Mouse (Mus musculus) hindbrain, embryonic 12.5 days (tissue): Measurements from ENCODE around the gene Pcdh9. TPM values are rescaled to one million over a fixed set of nuclear protein-coding genes. Genes with fewer than 3 reads are reported as not detected.

Experiments used
- ATAC-seq: fragments of 200-750 bp; cut with Nextera tagmentation; 2 replicates; pipeline ENCODE4 v1.8.0; 2017; ENCODE audit warnings: moderate TSS enrichment; ENCODE audit not compliant: low FRiP score
- H3K27ac ChIP-seq: fragments of 300-500 bp; sonication (generic); 2 replicates; pipeline ENCODE4 v1.5.1; 2016; ENCODE audit warnings: mild to moderate bottlenecking
- H3K27me3 ChIP-seq: fragments of 300-500 bp; sonication (generic); 2 replicates; pipeline ENCODE4 v1.6.1; 2016; ENCODE audit warnings: mild to moderate bottlenecking
- H3K36me3 ChIP-seq: fragments of 300-500 bp; sonication (generic); 2 replicates; pipeline ENCODE4 v1.6.1; 2016; ENCODE audit warnings: mild to moderate bottlenecking
- H3K4me1 ChIP-seq: fragments of 300-500 bp; sonication (generic); 2 replicates; pipeline ENCODE4 v1.6.1; 2016
- H3K4me2 ChIP-seq: fragments of 300-500 bp; sonication (generic); replicated peaks from 2 replicates; pipeline ENCODE4 v1.6.1; 2016; ENCODE audit warnings: mild to moderate bottlenecking
- H3K4me3 ChIP-seq: fragments of 300-500 bp; sonication (generic); 2 replicates; pipeline ENCODE4 v1.5.1; 2016; ENCODE audit warnings: mild to moderate bottlenecking
- H3K9ac ChIP-seq: fragments of 300-500 bp; sonication (generic); 2 replicates; pipeline ENCODE4 v1.6.1; 2016; ENCODE audit warnings: mild to moderate bottlenecking, moderate library complexity
- H3K9me3 ChIP-seq: fragments of 300-500 bp; sonication (generic); replicated peaks from 2 replicates; pipeline ENCODE4 v1.6.1; 2016; ENCODE audit warnings: mild to moderate bottlenecking
- WGBS: fragments of 180-500 bp; shearing (Covaris S2); methylation state at CpG from one replicate; pipeline ENCODE4 v1.1.7; 2016; 5-methylcytosine and 5-hydroxymethylcytosine counted together
- polyA plus RNA-seq: library from polyadenylated mRNA; unstranded; fragments of >200 nt; fragmentation: Nextera tagmentation; extraction: Ambion mirVana; gene quantifications from 2 replicates; pipeline ENCODE4 v1.2.1, GENCODE M21; 2016

Pcdh9 gene
- polyA plus RNA-seq, 1 experiment from 2014 or later = 104 TPM

GRCm38 (mm10) chr14:93523430-93523829, 367.0 kb downstream of the Pcdh9 start:
- H3K27ac ChIP-seq = no peak overlapping the region
- ATAC-seq = no peak
- H3K27me3 ChIP-seq = no peaks in the 10 kb centered on the region
- no peaks in the 10 kb centered on the region for H3K9me3 ChIP-seq
- no peak overlapping the region for H3K4me3 ChIP-seq
- H3K9ac ChIP-seq = no peak overlapping the region
- no peak overlapping the region for H3K4me2 ChIP-seq
- WGBS = 79% methylated on average over 8 of the region's 8 CpGs
- no peaks in the 10 kb centered on the region for H3K36me3 ChIP-seq
- no peaks in the 10 kb centered on the region for H3K4me1 ChIP-seq

- H3K4me3 ChIP-seq = no peak overlapping the region
These were observed 370.3 kb downstream of the Pcdh9 start for GRCm38 (mm10) chr14:93520166-93520565.

GRCm38 (mm10) chr14:93516679-93517078, 373.8 kb downstream of the Pcdh9 start:
- H3K9me3 ChIP-seq = no peaks in the 10 kb centered on the region
- H3K9ac ChIP-seq = no peak overlapping the region
- no peaks in the 10 kb centered on the region for H3K4me1 ChIP-seq
- no peaks in the 10 kb centered on the region for H3K36me3 ChIP-seq
- WGBS = 84% methylated on average over 3 of the region's 3 CpGs
- ATAC-seq = no peak
- no peaks in the 10 kb centered on the region for H3K27me3 ChIP-seq
- H3K27ac ChIP-seq = no peak overlapping the region
- H3K4me2 ChIP-seq = no peak overlapping the region
- H3K4me3 ChIP-seq = no peak overlapping the region

More at GRCm38 (mm10) chr14:93520166-93520565, 370.3 kb downstream of the Pcdh9 start:
- no peak for ATAC-seq
- H3K4me2 ChIP-seq = no peak overlapping the region
- no peaks in the 10 kb centered on the region for H3K9me3 ChIP-seq
- H3K27ac ChIP-seq = no peak overlapping the region
- no peaks in the 10 kb centered on the region for H3K36me3 ChIP-seq
- no peaks in the 10 kb centered on the region for H3K4me1 ChIP-seq
- 87% methylated on average over 5 of the region's 5 CpGs for WGBS
- no peak overlapping the region for H3K9ac ChIP-seq
- no peaks in the 10 kb centered on the region for H3K27me3 ChIP-seq

- no peak overlapping the region for H3K4me3 ChIP-seq
- H3K9me3 ChIP-seq = no peaks in the 10 kb centered on the region
- peaks cover 2% of the 10 kb centered on the region; the same call in 1 of the 2 replicates for H3K4me1 ChIP-seq
- no peak overlapping the region for H3K4me2 ChIP-seq
- H3K27me3 ChIP-seq = no peaks in the 10 kb centered on the region
- no peaks in the 10 kb centered on the region for H3K36me3 ChIP-seq
- H3K27ac ChIP-seq = no peak overlapping the region
- H3K9ac ChIP-seq = no peak overlapping the region
- no peak for ATAC-seq
These were observed 384.4 kb downstream of the Pcdh9 start for GRCm38 (mm10) chr14:93506107-93506506.

- H3K9me3 ChIP-seq = no peaks in the 10 kb centered on the region
- no peaks in the 10 kb centered on the region for H3K36me3 ChIP-seq
- no peak overlapping the region for H3K4me3 ChIP-seq
- peak; percentile 84 for ATAC-seq
- peak overlapping the region; percentile 12; the same call in 1 of the 2 replicates for H3K27ac ChIP-seq
- H3K4me1 ChIP-seq = peaks cover 7% of the 10 kb centered on the region
- H3K9ac ChIP-seq = no peak overlapping the region
- peak overlapping the region; percentile 15; the same call in 1 of the 2 replicates for H3K4me2 ChIP-seq
- H3K27me3 ChIP-seq = no peaks in the 10 kb centered on the region
- 31% methylated on average over 13 of the region's 13 CpGs for WGBS
These were observed 391.4 kb downstream of the Pcdh9 start for GRCm38 (mm10) chr14:93498813-93499690.

- Histone ChIP-seq H3K9me3 (no peaks in the 10 kb centered on the region), H3K4me3 (no peak overlapping the region), H3K9ac (no peak overlapping the region), H3K4me1 (no peaks in the 10 kb centered on the region), H3K27me3 (no peaks in the 10 kb centered on the region), H3K27ac (no peak overlapping the region), H3K36me3 (no peaks in the 10 kb centered on the region), H3K4me2 (no peak overlapping the region)
- no peak for ATAC-seq
- 82% methylated on average over 2 of the region's 2 CpGs for WGBS
These were observed 415.5 kb downstream of the Pcdh9 start for GRCm38 (mm10) chr14:93474991-93475390.

- 72% methylated on average over 8 of the region's 8 CpGs for WGBS
- Histone ChIP-seq H3K27ac (no peak overlapping the region), H3K27me3 (no peaks in the 10 kb centered on the region), H3K4me2 (no peak overlapping the region), H3K9me3 (no peaks in the 10 kb centered on the region), H3K4me1 (no peaks in the 10 kb centered on the region), H3K9ac (no peak overlapping the region), H3K36me3 (no peaks in the 10 kb centered on the region), H3K4me3 (no peak overlapping the region)
- ATAC-seq = 0 out of 2 replicates have a peak, but pooled peaks have one; percentile 46
These were observed 418.0 kb downstream of the Pcdh9 start for GRCm38 (mm10) chr14:93472494-93472893.

- Histone ChIP-seq H3K9me3 (no peaks in the 10 kb centered on the region), H3K4me2 (no peak overlapping the region), H3K4me1 (no peaks in the 10 kb centered on the region), H3K36me3 (no peaks in the 10 kb centered on the region), H3K27me3 (no peaks in the 10 kb centered on the region), H3K4me3 (no peak overlapping the region), H3K27ac (no peak overlapping the region), H3K9ac (no peak overlapping the region)
- WGBS = 90% methylated on average over 4 of the region's 4 CpGs
- ATAC-seq = no peak
These were observed 427.1 kb downstream of the Pcdh9 start for GRCm38 (mm10) chr14:93463360-93463892.

- Histone ChIP-seq H3K4me2 (no peak overlapping the region), H3K9me3 (no peaks in the 10 kb centered on the region), H3K27me3 (no peaks in the 10 kb centered on the region), H3K36me3 (no peaks in the 10 kb centered on the region), H3K27ac (no peak overlapping the region), H3K4me3 (no peak overlapping the region), H3K9ac (no peak overlapping the region), H3K4me1 (no peaks in the 10 kb centered on the region)
- ATAC-seq = no peak
- WGBS = 86% methylated on average over 5 of the region's 5 CpGs
These were observed 439.4 kb downstream of the Pcdh9 start for GRCm38 (mm10) chr14:93450930-93451665.

- no peaks in the 10 kb centered on the region for H3K9me3 ChIP-seq
- H3K27ac ChIP-seq = no peak overlapping the region
- no peak overlapping the region for H3K4me2 ChIP-seq
- 79% methylated on average over 2 of the region's 2 CpGs for WGBS
- ATAC-seq = no peak
- H3K27me3 ChIP-seq = no peaks in the 10 kb centered on the region
- no peaks in the 10 kb centered on the region for H3K4me1 ChIP-seq
- no peak overlapping the region for H3K9ac ChIP-seq
- no peak overlapping the region for H3K4me3 ChIP-seq
- H3K36me3 ChIP-seq = no peaks in the 10 kb centered on the region
These were observed 448.6 kb downstream of the Pcdh9 start for GRCm38 (mm10) chr14:93441852-93442251.

- Histone ChIP-seq H3K36me3 (no peaks in the 10 kb centered on the region), H3K4me2 (no peak overlapping the region), H3K27ac (no peak overlapping the region), H3K9ac (no peak overlapping the region), H3K9me3 (no peaks in the 10 kb centered on the region), H3K27me3 (no peaks in the 10 kb centered on the region), H3K4me1 (no peaks in the 10 kb centered on the region), H3K4me3 (no peak overlapping the region)
- ATAC-seq = no peak
- 84% methylated on average over 1 of the region's 1 CpGs for WGBS
These were observed 453.3 kb downstream of the Pcdh9 start for GRCm38 (mm10) chr14:93437226-93437625.

- H3K9ac ChIP-seq = no peak overlapping the region
- no peaks in the 10 kb centered on the region for H3K9me3 ChIP-seq
- ATAC-seq = no peak
- 45% methylated on average over 3 of the region's 3 CpGs for WGBS
- H3K4me2 ChIP-seq = no peak overlapping the region
- H3K4me1 ChIP-seq = no peaks in the 10 kb centered on the region
- H3K4me3 ChIP-seq = no peak overlapping the region
- no peak overlapping the region for H3K27ac ChIP-seq
- H3K36me3 ChIP-seq = no peaks in the 10 kb centered on the region
- no peaks in the 10 kb centered on the region for H3K27me3 ChIP-seq
These were observed 473.7 kb downstream of the Pcdh9 start for GRCm38 (mm10) chr14:93416752-93417151.
